Mouse (Mus musculus): ENCODE data around the gene Snx33.
"Not testable (repeated sequence)": the region's sequence is repeated elsewhere in the genome, so short reads cannot be mapped to it uniquely, and the experiment has no call there.

The Snx33 gene

GRCm38 (mm10) chr9:56926025-56926360, 2.2 kb downstream of the Snx33 start:
- DNase-seq (ENCODE audit: low read depth in 1 of 2, low spot score in 2 of 2), result no peak

- no peak for DNase-seq (ENCODE audit: low read depth in 1 of 2, low spot score in 2 of 2)
Measured at GRCm38 (mm10) chr9:56925291-56926024, 2.7 kb downstream of the Snx33 start.

- no peak for DNase-seq (ENCODE audit: low read depth in 1 of 2, low spot score in 2 of 2)
Measured at GRCm38 (mm10) chr9:56924651-56925027, 3.5 kb downstream of the Snx33 start.

GRCm38 (mm10) chr9:56923841-56924650, 4.1 kb downstream of the Snx33 start:
- DNase-seq (ENCODE audit: low read depth in 1 of 2, low spot score in 2 of 2), result no peak

- no peak for DNase-seq (ENCODE audit: low read depth in 1 of 2, low spot score in 2 of 2)
Measured at GRCm38 (mm10) chr9:56922746-56923145, 5.4 kb downstream of the Snx33 start.

- DNase-seq (ENCODE audit: low read depth in 1 of 2, low spot score in 2 of 2), result no peak
Measured at GRCm38 (mm10) chr9:56918466-56918865, 9.7 kb downstream of the Snx33 start.

GRCm38 (mm10) chr9:56917131-56917530, 11.0 kb downstream of the Snx33 start:
- DNase-seq (ENCODE audit: low read depth in 1 of 2, low spot score in 2 of 2), result no peak

GRCm38 (mm10) chr9:56915695-56916410, 12.3 kb downstream of the Snx33 start:
- no peak for DNase-seq (ENCODE audit: low read depth in 1 of 2, low spot score in 2 of 2)

- DNase-seq (ENCODE audit: low read depth in 1 of 2, low spot score in 2 of 2), result no peak
Measured at GRCm38 (mm10) chr9:56915116-56915515, 13.1 kb downstream of the Snx33 start.

GRCm38 (mm10) chr9:56913991-56914390, 14.2 kb downstream of the Snx33 start:
- DNase-seq (ENCODE audit: low read depth in 1 of 2, low spot score in 2 of 2), result no peak

- DNase-seq (ENCODE audit: low read depth in 1 of 2, low spot score in 2 of 2), result no peak
Measured at GRCm38 (mm10) chr9:56911017-56911416, 17.2 kb downstream of the Snx33 start.

- DNase-seq (ENCODE audit: low read depth in 1 of 2, low spot score in 2 of 2), result not testable (repeated sequence)
Measured at GRCm38 (mm10) chr9:56909991-56910390, 18.2 kb downstream of the Snx33 start.

GRCm38 (mm10) chr9:56907549-56907948, 20.6 kb downstream of the Snx33 start:
- DNase-seq (ENCODE audit: low read depth in 1 of 2, low spot score in 2 of 2), result no peak

- DNase-seq (ENCODE audit: low read depth in 1 of 2, low spot score in 2 of 2), result no peak
Measured at GRCm38 (mm10) chr9:56903662-56904061, 24.5 kb downstream of the Snx33 start.

GRCm38 (mm10) chr9:56901187-56901586, 27.0 kb downstream of the Snx33 start:
- no peak for DNase-seq (ENCODE audit: low read depth in 1 of 2, low spot score in 2 of 2)

GRCm38 (mm10) chr9:56900571-56900970, 27.6 kb downstream of the Snx33 start:
- DNase-seq (ENCODE audit: low read depth in 1 of 2, low spot score in 2 of 2), result no peak

- no peak for DNase-seq (ENCODE audit: low read depth in 1 of 2, low spot score in 2 of 2)
Measured at GRCm38 (mm10) chr9:56900060-56900459, 28.1 kb downstream of the Snx33 start.

- DNase-seq (ENCODE audit: low read depth in 1 of 2, low spot score in 2 of 2), result no peak
Measured at GRCm38 (mm10) chr9:56899409-56899808, 28.8 kb downstream of the Snx33 start.

- no peak for DNase-seq (ENCODE audit: low read depth in 1 of 2, low spot score in 2 of 2)
Measured at GRCm38 (mm10) chr9:56896779-56897178, 31.4 kb downstream of the Snx33 start.

GRCm38 (mm10) chr9:56894006-56894405, 34.2 kb downstream of the Snx33 start:
- DNase-seq (ENCODE audit: low read depth in 1 of 2, low spot score in 2 of 2), result no peak

- no peak for DNase-seq (ENCODE audit: low read depth in 1 of 2, low spot score in 2 of 2)
Measured at GRCm38 (mm10) chr9:56893313-56893712, 34.9 kb downstream of the Snx33 start.

- no peak for DNase-seq (ENCODE audit: low read depth in 1 of 2, low spot score in 2 of 2)
Measured at GRCm38 (mm10) chr9:56892111-56892510, 36.1 kb downstream of the Snx33 start.

All from monocyte, adult 2 months (primary cell).